Mouse (Mus musculus): ENCODE data around the gene Ddc. TPM values are rescaled to one million over a fixed set of nuclear protein-coding genes. Genes with fewer than 3 reads are reported as not detected.

The Ddc gene
- total RNA-seq, 2 experiments from 2014 or later, result 60.8 to 74.0 TPM

DNA sequence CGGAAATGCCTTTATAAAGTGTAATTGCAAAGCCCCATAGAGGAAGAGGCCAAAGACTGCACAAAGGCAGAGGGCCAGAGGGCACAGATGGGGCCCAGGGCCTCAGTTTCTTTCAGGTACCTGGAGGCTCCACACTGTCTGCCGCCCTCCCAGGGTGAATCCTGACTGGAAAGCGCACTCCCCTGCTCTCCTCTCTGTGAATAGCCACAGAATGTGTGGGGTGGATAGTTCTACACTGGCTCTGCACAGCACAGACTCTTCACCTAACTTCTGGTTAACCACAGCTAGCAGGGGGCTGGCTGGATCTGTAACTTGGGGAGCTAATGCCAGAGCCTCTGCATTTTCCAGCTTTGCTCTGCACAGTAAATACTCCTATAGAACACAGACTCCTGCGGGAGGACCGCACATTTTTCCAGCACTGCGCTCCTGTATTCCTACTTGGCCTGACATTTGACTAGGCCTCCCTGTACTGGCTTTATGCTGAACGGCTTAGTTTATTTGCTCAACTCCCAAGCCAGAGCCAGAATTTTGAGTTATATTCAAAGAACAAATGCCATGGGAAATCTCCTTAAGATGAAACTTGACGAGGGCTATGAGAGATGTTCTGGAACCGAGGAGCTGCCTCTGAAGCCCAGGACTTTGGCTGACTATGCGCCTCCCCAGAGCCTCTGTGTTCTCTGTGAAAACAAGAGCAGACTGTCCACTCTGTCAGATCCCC is 18.8 kb downstream of the Ddc start:
- no peak for DNase-seq (ENCODE audit: low spot score in 2 of 2)

GRCm38 (mm10) chr11:11878278-11878980 is 19.5 kb downstream of the Ddc start:
- no peak for DNase-seq (ENCODE audit: low spot score in 2 of 2)

DNA sequence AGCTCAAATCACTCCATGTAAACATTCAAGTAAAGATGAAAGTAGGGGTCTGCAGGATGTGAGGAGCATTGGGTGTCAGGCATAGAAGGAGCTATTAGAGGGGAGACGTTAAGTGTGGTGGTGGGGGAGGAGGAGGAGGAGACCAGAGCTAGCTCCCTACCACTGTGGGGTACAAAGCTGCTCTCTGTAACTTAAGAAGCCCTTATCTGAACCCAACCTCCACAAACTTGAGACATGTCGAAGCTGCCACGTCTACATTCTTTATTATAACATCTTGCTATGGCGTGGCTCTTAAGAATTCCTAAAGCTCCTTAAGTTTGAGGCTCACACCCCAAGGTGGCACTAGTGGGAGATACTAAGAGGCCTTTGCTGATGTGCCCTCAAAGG is 20.1 kb downstream of the Ddc start:
- DNase-seq (ENCODE audit: low spot score in 2 of 2), result no peak

- DNase-seq (ENCODE audit: low spot score in 2 of 2), result no peak
Measured at GRCm38 (mm10) chr11:11876366-11876765, 21.6 kb downstream of the Ddc start.

DNA sequence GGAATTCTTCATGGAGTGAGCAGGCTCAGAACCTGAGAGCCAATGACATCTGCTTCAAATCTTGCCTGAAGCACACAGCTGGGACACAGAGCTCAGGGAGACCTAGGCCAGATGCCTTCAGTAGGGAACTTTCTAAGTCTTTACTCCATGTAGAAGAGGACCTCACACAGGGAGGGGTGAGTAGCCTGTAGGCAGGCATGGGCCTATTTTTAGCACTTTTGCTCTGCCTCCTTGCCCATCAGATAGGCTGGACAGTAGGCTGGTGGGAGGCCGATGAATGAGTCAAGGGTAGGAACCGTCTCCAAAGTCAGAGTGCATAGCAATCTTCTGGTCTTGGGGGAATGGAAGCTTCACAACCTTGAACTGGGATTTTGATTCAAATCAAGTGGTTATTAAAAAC is 22.7 kb downstream of the Ddc start:
- DNase-seq (ENCODE audit: low spot score in 2 of 2), result no peak

- DNase-seq (ENCODE audit: low spot score in 2 of 2), result no peak
Measured at GRCm38 (mm10) chr11:11873023-11873908, 24.7 kb downstream of the Ddc start.

DNA sequence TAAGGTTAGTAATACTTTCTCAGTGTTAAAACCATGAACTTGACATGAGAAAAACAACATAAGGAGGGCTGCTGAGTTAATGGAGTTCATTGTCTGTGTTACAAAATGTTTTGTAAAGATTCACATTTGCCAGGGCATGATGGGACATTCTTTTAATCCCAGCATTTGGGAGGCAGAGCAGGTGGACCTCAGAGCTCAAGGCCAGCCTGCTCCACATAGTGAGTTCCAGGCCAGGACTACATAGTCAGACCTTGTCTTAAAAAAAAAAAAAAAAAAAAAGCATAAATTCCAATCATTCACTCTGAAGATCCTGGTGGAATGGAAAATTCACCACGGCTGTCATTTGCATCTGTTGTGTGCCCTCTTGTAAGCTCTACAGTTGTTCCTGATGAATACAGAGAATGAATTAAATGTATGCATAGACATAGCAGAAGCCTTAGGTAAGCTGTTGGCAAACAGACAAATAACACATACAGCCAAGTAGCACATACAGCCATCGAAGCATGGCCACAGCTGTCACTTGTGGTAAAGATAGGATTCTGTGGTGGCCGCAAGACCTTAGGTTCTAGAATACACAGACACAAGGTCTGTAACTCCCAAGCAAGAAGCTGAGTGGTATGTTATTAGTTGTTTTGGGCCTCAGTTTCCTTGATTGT is 25.7 kb downstream of the Ddc start:
- DNase-seq (ENCODE audit: low spot score in 2 of 2), result no peak

DNA sequence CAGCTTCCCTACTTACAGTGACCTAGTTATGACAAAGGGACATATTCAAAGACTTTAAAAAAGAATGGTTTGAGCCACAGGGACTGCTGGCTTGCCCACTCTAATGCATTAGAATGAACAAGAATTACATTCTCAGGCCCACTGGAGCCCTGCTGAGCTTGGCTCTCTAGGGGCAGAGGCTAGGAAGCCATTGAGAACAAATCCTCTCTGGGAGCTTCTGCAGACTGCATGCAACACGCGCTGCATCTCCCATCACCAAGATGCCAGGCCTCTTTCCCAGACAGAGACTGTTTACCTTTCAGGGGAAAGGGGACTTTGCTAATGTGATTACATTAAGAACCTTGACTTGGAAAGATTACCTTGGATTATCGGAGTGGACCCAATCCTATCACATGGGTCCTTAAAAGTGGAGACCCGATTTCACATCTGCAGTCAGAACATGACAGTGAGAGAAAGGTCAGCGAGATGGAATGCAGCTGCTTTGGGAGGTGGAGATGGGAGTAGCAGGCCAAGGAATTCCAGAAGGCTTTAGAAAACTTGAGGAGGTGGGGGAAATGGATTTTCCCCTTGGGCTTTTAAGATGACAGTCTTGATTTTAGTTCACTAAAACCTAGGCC is 26.6 kb downstream of the Ddc start:
- DNase-seq (ENCODE audit: low spot score in 2 of 2), result no peak

DNA sequence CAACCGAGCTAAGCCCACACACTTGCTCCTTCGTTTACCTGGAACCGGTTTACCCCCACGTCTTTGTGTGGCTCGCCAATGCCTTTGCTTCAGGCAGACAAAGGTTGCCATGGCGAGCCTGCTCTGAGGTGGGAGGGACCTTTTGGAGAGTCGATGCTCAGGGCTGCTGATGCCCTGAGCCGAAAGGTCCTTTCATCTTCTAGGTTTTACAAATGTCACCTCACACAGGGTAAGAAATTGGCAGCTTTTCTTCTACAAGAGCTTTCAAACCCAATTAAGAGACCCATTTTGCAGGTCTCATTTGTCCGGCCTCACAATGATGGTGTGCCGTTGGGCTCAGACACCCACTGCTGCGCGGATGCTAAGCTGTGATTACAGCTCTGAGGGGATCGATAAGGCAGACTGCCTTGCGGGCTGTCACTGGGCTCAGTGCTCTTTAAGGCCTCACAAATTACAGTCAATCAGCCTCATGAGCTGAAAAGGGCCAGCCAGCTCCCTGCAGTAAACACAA is 29.9 kb downstream of the Ddc start:
- no peak for DNase-seq (ENCODE audit: low spot score in 2 of 2)

DNA sequence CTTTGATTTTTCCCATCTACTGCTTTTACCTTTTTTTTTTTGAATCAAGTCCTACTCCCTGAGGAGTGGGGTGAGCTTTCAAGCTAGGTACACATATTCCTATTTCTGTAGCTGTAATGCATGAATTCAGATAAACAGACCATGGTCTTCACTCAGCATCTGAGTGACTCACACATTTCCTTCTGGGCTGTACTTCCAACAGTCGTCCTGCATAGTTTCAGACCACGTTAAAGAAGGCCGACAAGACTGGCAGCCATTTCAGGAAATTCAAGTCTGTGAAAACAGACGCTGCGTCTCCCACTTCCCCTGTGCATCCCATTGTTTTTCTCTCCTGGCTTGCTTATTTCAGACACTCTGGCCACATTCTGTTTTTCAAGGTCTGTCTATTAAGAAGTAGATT is 31.2 kb downstream of the Ddc start:
- DNase-seq (ENCODE audit: low spot score in 2 of 2), result no peak

DNA sequence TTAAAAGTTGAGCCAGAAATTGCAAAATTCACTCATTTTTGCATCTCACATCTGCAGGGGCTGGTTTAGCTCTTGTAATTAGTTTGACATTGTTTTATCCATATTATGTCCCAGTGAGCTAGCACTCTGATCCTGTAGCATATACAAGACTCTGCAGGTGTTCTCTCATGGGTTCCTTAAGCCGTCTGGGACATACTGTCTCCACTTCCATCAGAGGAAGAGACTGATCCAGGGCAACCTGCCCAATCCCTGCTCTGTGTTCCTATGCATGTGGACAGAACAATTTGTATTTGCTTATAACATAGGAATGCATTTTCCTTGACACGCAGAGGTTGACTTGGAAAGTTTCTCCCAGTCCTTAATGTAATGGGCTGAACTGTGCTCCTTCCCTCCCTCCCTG is 32.8 kb downstream of the Ddc start:
- no peak for DNase-seq (ENCODE audit: low spot score in 2 of 2)

GRCm38 (mm10) chr11:11864446-11865101 is 33.4 kb downstream of the Ddc start:
- no peak for DNase-seq (ENCODE audit: low spot score in 2 of 2)

- DNase-seq (ENCODE audit: low spot score in 2 of 2), result no peak
Measured at GRCm38 (mm10) chr11:11862502-11862901, 35.4 kb downstream of the Ddc start.

DNA sequence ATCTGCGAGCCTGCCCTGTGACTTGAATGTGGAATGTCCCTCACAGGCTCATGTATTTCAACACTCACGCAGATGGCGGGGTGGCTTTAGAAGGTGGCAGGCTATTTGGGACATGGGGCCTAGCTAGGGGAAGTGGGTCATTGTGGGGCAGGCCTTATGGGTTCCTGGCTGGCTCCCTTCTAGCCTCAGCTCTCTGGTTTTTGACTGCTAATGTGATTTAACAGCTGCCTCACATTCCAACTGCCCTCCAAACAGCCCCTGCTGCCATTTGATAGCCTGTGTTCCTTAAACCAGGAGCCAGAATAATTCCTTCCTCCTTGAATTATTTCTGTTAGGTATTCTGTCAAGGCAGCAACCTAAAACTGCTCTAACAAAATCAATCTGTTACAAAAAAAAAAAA is 41.0 kb downstream of the Ddc start:
- DNase-seq (ENCODE audit: low spot score in 2 of 2), result no peak

GRCm38 (mm10) chr11:11855685-11856131 is 42.2 kb downstream of the Ddc start:
- DNase-seq (ENCODE audit: low spot score in 2 of 2), result no peak

DNA sequence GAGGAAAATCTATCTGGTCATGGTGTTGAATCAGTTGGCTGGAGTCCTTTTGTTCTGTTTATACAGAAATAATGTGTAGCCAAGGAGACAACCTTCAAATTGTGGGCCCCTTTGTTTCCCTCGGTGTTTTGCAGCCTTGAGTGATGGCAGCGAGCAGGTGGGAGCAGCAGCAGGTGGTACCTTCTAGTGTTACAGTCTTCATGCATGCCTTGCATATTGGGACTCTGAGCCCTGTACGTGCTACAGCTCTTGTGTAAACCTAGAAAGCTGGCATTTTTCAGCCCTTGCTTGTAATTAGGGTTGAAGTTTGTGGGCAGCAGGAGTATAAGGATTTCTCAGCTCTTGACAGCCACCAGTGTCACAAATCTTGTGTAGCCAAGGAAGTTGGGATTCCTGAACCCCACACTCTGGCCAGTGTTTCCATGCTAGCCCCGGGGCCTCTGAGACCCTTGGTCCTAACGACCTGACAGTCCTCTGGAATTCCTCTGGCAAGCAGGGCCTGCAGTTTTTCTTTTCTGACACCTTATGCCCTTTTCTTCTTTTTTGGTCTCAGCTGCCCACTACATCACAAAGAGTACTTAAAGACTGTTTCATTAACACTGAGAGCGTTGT is 42.8 kb downstream of the Ddc start:
- no peak for DNase-seq (ENCODE audit: low spot score in 2 of 2)

DNA sequence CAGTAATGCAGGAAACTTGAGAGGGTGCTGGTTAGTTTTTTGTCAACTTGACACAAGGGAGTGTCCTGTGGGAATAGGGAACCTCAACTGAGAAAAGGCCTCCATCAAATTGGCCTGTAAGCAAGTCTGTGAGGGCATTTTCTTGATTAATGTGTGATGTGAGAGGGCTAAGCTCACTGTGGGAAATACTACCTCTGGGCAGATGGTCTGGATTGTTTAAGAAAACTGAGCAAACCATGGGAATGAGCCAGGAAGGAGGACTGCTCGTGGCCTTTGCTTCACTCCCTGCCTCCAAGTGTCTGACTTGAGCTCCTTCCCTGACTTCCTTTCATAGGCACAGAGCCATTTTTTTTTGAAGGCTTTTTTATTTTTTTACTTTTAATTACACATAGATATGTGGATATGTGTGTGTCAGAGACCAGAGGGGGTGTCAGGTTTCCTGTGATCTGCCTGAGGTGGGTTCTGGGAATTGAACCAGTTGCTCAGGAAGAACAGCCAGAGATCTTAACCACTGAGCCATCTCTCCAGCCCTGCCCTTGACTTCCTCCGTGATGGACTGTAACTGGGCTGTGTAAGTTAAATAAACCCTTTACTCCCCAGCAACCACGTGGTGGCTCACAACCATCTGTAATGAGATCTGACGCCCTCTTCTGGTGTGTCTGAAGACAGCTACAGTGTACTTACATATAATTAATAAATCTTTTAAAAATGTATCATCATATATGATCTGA is 44.0 kb downstream of the Ddc start:
- no peak for DNase-seq (ENCODE audit: low spot score in 2 of 2)

GRCm38 (mm10) chr11:11851957-11852505 is 45.9 kb downstream of the Ddc start:
- no peak for DNase-seq (ENCODE audit: low spot score in 2 of 2)
